Mouse (Mus musculus) neural tube, embryonic 12.5 days (tissue): ENCODE measurements around the gene Perm1. TPM values are rescaled to one million over a fixed set of nuclear protein-coding genes. Genes with fewer than 3 reads are reported as not detected.

ENCODE experiments used
- ATAC-seq: fragments of 200-750 bp; cut with Nextera tagmentation; 2 replicates; pipeline ENCODE4 v1.8.0; 2017; ENCODE audit warnings: low read depth, mild to moderate bottlenecking, moderate TSS enrichment, moderate library complexity; ENCODE audit not compliant: low FRiP score
- H3K27ac ChIP-seq: fragments of 300-500 bp; sonication (generic); 2 replicates; pipeline ENCODE4 v1.5.1; 2016
- H3K27me3 ChIP-seq: fragments of 300-500 bp; sonication (generic); replicated peaks from 2 replicates; pipeline ENCODE4 v1.6.1; 2016; ENCODE audit warnings: mild to moderate bottlenecking
- H3K36me3 ChIP-seq: fragments of 300-500 bp; sonication (generic); 2 replicates; pipeline ENCODE4 v1.6.1; 2016; ENCODE audit warnings: mild to moderate bottlenecking
- H3K4me1 ChIP-seq: fragments of 300-500 bp; sonication (generic); 2 replicates; pipeline ENCODE4 v1.6.1; 2016
- H3K4me2 ChIP-seq: fragments of 300-500 bp; sonication (generic); replicated peaks from 2 replicates; pipeline ENCODE4 v1.6.1; 2016; ENCODE audit warnings: mild to moderate bottlenecking
- H3K4me3 ChIP-seq: fragments of 300-500 bp; sonication (generic); 2 replicates; pipeline ENCODE4 v1.5.1; 2016
- H3K9ac ChIP-seq: fragments of 300-500 bp; sonication (generic); 2 replicates; pipeline ENCODE4 v1.6.1; 2016; ENCODE audit warnings: mild to moderate bottlenecking
- H3K9me3 ChIP-seq: fragments of 300-500 bp; sonication (generic); 2 replicates; pipeline ENCODE4 v1.6.1; 2016; ENCODE audit warnings: mild to moderate bottlenecking
- WGBS: fragments of 180-500 bp; shearing (Covaris S2); methylation state at CpG from one replicate; pipeline ENCODE4 v1.1.7; 2016; 5-methylcytosine and 5-hydroxymethylcytosine counted together
- polyA plus RNA-seq: library from polyadenylated mRNA; unstranded; fragments of >200 nt; fragmentation: Nextera tagmentation; extraction: Ambion mirVana; gene quantifications from 2 replicates; pipeline ENCODE4 v1.2.1, GENCODE M21; 2016

The Perm1 gene
- polyA plus RNA-seq: 1.7 and 2.0 TPM in 2 replicates

DNA sequence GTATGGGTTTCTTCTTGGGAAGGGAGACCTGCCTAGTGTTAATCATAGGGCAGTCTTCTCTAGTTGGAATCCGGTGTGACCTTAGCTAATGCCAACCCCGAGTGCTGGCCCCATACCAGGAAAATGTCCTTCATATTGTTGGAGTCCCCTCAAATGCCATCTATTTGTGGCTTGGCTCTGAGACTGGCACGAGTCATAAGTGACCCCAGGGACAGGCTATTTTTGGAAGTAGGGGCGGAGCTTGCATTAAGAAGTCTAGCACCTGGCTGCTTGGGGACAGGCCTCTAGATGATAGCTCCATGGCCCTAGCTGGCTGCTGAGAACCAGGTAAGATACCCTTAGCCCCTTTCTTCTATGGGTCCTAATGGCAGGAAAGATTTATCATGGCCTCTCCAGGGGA lies at the start of gene Perm1:
Gene Perm1, plus strand, starts transcription at position 220 of the 400 bp plus-strand sequence.
- Histone ChIP-seq H3K36me3 (peaks cover 9% of the 10 kb centered on the region; the same call in 1 of the 2 replicates), H3K4me1 (no peaks in the 10 kb centered on the region), H3K9ac (no peak within 1 kb of the TSS), H3K9me3 (no peaks in the 10 kb centered on the region), H3K4me3 (no peak within 1 kb of the TSS), H3K4me2 (no peak within 1 kb of the TSS), H3K27me3 (no peaks in the 10 kb centered on the region), H3K27ac (no peak within 1 kb of the TSS)
- 81% methylated on average over 4 of the region's 4 CpGs for WGBS
- ATAC-seq: no peak

DNA sequence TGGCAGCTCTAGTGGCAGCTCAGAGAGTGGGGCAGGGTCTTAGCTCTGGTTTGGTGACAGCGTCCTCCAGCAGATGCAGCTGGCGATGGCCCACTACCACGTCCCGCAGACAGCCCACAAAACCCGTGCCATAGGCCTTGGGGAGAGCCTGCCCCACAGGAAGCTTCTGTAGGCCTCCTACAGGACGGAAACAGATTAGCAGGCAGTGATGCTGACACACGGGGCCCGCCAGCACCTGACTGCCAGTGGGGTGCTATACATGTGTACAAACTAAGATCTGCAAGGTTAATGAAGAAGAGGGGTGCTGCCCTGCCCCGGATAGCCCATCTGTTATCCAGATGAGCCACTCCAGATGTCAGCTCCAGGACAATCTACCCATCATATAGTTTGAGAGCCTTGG lies 49.2 kb upstream of the Perm1 start:
- Histone ChIP-seq H3K9ac (no peak overlapping the region), H3K27ac (no peak overlapping the region), H3K27me3 (no peaks in the 10 kb centered on the region), H3K4me1 (no peaks in the 10 kb centered on the region), H3K4me2 (no peak overlapping the region), H3K4me3 (no peak overlapping the region), H3K36me3 (peaks cover 98% of the 10 kb centered on the region), H3K9me3 (peaks cover 13% of the 10 kb centered on the region)
- no peak for ATAC-seq
- 96% methylated on average over 9 of the region's 9 CpGs for WGBS

DNA sequence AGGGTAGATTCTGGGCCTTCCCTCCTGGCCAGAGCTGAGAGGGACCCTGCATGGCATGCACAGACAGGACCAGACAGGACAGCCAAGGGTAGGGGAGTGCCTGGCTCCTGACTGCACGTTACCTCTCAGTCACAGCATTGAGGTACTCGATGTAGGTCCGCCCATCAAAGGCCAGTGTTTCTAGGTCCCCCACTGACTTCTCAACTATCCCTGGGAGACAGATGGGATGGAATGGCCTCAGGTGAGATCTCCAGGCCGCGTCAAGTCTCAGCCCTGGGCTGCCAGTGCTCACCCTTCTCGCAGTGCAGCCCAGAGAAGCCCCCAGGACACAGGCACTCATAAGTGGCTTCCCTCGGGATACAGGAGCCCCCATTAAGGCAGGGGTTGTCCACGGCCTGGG lies 47.1 kb upstream of the Perm1 start:
- Histone ChIP-seq H3K4me2 (no peak overlapping the region), H3K9ac (no peak overlapping the region), H3K4me3 (no peak overlapping the region), H3K36me3 (peaks cover 100% of the 10 kb centered on the region), H3K9me3 (no peaks in the 10 kb centered on the region), H3K27me3 (no peaks in the 10 kb centered on the region), H3K4me1 (no peaks in the 10 kb centered on the region), H3K27ac (no peak overlapping the region)
- 94% methylated on average over 8 of the region's 8 CpGs for WGBS
- ATAC-seq: no peak

DNA sequence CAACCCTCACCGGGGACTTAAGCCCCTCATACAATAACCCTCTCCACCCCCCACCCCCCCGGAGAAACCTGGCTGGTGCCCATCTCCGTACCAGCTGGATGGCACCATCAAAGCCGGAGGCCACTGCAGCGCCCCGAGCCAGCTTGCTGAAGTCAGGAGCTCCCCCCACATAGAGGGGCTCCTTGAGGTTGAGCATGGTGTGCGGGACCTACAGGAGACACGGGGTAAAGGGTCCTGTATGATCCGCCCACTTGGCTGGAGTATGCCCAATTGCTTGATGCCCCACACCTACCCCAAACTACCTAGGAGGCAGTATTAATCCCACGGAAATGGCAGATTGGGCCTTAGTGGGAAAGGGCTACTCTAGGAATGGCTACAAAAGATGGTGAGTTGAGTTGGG lies 46.5 kb upstream of the Perm1 start:
- Histone ChIP-seq H3K9ac (no peak overlapping the region), H3K4me2 (no peak overlapping the region), H3K27ac (no peak overlapping the region), H3K9me3 (no peaks in the 10 kb centered on the region), H3K4me1 (no peaks in the 10 kb centered on the region), H3K36me3 (peaks cover 100% of the 10 kb centered on the region), H3K27me3 (no peaks in the 10 kb centered on the region), H3K4me3 (no peak overlapping the region)
- 97% methylated on average over 10 of the region's 10 CpGs for WGBS
- ATAC-seq: no peak

DNA sequence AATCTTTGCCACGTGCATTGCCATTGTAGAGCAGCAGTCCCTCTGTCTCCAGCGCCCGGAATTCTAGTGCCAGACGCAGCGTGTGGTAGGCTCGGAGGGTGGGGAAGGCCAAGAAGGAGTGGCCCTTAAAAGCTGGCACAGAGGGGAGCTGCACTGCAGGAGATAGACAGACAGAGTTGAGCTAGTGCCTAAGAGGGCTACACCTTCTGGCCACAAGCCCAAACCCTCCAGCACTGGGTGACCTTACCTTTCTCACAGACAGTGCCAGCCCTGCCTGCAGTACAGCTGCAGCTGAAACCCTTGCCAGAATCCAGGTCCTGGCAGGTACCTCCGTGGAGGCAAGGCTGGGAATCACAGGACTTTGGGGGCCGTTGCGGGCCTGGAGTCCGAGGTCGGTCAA lies 43.8 kb upstream of the Perm1 start:
- Histone ChIP-seq H3K4me3 (no peak overlapping the region), H3K9ac (no peak overlapping the region), H3K36me3 (peaks cover 100% of the 10 kb centered on the region), H3K4me1 (no peaks in the 10 kb centered on the region), H3K27me3 (no peaks in the 10 kb centered on the region), H3K9me3 (no peaks in the 10 kb centered on the region), H3K27ac (no peak overlapping the region), H3K4me2 (no peak overlapping the region)
- ATAC-seq: no peak
- WGBS: 96% methylated on average over 11 of the region's 11 CpGs

DNA sequence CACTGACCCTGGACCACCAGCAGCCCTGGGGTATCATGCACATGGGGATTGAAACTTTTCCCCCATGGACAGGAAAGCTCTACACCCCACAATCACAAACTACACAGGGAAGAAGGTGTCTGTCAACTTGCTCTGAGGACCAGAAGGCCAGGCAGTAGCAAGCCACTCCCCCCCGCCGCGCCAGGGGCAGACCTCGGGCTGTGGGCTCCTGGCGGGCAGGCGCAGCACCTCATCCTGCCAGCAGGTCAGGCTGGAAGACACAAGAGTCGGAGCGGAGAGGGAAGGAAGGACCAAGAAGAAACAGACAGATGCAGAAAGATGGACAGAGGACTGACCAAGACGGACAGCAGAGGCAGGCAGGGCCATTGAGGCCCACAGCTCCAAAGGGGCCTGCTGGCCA lies 38.0 kb upstream of the Perm1 start:
- Histone ChIP-seq H3K27me3 (no peaks in the 10 kb centered on the region), H3K9me3 (no peaks in the 10 kb centered on the region), H3K4me2 (no peak overlapping the region), H3K27ac (no peak overlapping the region), H3K9ac (no peak overlapping the region), H3K4me1 (peaks cover 15% of the 10 kb centered on the region), H3K36me3 (peaks cover 98% of the 10 kb centered on the region), H3K4me3 (no peak overlapping the region)
- WGBS: 96% methylated on average over 9 of the region's 9 CpGs
- no peak for ATAC-seq

DNA sequence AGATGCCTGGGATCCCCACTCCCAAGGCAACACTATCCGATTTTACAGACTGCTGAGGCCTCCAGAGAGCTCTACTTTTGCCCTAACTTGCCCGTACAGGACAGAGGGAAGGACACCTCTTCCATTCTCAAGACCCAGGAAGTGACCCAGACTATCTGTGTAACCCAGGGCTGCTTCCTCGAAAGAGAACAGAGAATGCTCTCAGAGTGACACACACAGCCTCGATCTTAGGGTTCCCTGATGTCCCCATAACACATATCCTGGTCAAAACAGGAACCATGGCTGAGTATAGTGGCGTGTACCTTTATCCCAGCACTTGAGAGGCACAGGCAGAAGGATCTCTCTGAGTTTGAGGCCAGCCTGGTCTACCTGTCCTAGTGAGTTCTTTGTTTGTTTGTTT lies 31.9 kb upstream of the Perm1 start:
- Histone ChIP-seq H3K27ac (no peak overlapping the region), H3K9ac (no peak overlapping the region), H3K36me3 (peaks cover 59% of the 10 kb centered on the region), H3K4me1 (peaks cover 74% of the 10 kb centered on the region), H3K9me3 (no peaks in the 10 kb centered on the region), H3K27me3 (no peaks in the 10 kb centered on the region), H3K4me2 (peak overlapping the region; percentile 70), H3K4me3 (peak overlapping the region; percentile 9)
- 88% methylated on average over 5 of the region's 5 CpGs for WGBS
- ATAC-seq: no peak

DNA sequence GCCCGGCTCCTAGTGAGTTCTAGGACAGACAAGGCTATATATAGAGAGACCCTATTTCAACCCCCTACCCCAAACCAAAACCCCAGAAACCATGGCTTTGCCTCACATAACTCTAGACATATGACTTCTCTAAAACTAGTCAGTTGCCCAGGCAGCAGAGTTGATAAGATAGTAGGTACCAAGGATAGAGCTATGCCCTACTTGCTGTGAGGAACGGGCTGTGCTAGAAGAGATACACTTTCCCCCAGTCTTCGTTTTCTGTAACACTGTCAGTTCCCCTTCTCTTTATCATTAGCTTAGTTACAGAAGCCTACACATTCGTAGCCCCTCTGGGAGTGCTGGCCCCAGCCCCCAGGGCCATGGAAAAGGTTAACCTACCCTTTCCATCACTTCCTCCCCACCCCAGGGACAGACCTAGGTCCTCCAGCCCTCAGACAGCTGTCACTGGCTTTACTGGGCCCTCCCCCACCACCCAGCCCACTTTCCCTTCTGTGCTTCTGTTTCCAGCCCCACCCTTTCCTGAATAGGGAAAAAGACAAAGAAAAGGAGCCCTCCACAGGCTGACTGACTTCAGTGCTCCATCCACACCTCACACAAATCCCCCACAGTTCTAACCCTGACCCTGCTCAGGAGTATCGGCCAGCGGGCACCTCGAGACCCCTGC lies 31.2 kb upstream of the Perm1 start:
- Histone ChIP-seq H3K27ac (no peak overlapping the region), H3K4me3 (peak overlapping the region; percentile 39)
- ATAC-seq: no peak

DNA sequence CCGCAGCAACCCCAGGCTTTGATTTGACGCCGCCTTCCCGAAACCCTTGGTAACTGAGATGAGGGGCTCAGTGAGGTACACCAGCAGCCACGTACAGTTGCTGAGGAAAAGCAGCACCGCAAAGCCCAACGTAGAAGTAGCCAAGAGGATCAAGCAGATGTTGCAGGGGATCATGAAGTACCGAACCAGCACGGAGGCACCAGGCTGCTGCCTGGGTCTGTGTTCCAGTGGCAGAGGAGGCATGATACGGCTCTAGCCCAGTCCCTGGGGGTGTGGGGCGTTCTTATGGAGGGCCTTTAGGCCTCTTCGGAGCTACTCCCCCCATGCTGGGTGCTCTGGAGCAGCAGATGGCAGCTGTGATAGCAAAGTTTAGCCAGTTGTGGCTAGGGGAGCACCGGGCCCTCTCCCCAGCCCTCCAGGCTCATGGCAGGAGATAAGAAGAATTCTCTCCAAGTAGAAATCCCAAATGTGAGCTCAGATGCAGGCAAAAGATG lies 30.2 kb upstream of the Perm1 start:
- ATAC-seq: no peak
- H3K9ac ChIP-seq: peak overlapping the region; percentile 65
- no peaks in the 10 kb centered on the region for H3K27me3 ChIP-seq
- 76% methylated on average over 13 of the region's 13 CpGs for WGBS
- peak overlapping the region; percentile 39 for H3K4me3 ChIP-seq
- no peaks in the 10 kb centered on the region for H3K9me3 ChIP-seq
- H3K27ac ChIP-seq: peak overlapping the region; percentile 92
- peaks cover 46% of the 10 kb centered on the region for H3K36me3 ChIP-seq
- peaks cover 91% of the 10 kb centered on the region for H3K4me1 ChIP-seq
- peak overlapping the region; percentile 70 for H3K4me2 ChIP-seq

More for the DNA sequence above, 31.2 kb upstream of the Perm1 start:
- Histone ChIP-seq H3K4me1 (peaks cover 81% of the 10 kb centered on the region), H3K27me3 (no peaks in the 10 kb centered on the region), H3K4me2 (peak overlapping the region; percentile 70), H3K9ac (peak overlapping the region; percentile 65), H3K9me3 (no peaks in the 10 kb centered on the region), H3K36me3 (peaks cover 52% of the 10 kb centered on the region)
- 89% methylated on average over 7 of the region's 7 CpGs for WGBS

DNA sequence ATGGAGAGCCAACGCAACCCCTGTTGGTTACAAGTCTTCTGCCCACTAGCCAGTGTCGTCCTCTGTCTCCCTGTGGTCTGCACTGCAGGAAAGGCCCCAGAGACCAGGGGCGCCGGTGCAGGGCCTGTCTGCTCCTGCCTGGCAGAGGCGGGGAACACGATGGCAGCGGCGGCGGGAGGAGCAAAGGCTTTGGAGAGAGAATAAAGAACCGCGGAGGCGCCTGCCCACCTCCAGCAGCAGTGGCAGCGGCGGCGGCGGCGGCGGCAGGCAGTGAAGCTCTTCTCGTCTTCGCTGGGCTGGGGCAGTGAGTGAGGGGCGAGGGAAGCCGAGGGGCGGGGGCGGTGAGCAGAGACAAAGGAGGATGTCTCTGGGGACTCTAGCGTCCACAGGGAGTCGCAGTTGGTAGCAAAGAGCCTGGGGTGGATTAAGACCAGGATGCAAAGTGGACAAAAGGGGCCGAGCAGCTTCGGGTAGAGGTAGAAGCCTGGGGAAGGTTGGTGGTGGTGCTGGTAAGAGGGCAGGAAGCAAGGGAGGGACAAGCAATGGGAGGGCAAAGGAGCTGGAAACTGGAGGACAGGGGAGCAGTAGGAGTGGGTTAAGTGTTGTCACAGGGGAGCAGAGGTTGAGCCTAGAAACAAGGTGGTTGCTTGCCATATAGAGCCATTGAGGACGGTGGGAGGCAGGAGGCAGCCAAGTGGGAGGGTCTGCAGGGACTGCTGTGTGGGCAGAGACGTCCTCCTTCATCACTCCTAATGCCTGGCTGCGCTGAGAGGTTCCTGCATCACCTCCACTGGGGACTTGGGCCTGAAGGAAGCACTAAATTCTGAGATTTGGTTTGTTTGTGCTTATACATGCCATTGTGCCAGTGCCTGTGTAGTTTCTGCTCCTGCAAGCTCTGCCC lies 29.5 kb upstream of the Perm1 start:
- peak overlapping the region; percentile 39 for H3K4me3 ChIP-seq
- 6% methylated on average over 31 of the region's 31 CpGs for WGBS
- H3K9ac ChIP-seq: peak overlapping the region; percentile 65
- peak overlapping the region; percentile 92 for H3K27ac ChIP-seq
- peak overlapping the region; percentile 70 for H3K4me2 ChIP-seq
- peaks cover 47% of the 10 kb centered on the region for H3K36me3 ChIP-seq
- no peaks in the 10 kb centered on the region for H3K27me3 ChIP-seq
- H3K4me1 ChIP-seq: peaks cover 98% of the 10 kb centered on the region
- H3K9me3 ChIP-seq: no peaks in the 10 kb centered on the region
- ATAC-seq: peak; percentile 39

DNA sequence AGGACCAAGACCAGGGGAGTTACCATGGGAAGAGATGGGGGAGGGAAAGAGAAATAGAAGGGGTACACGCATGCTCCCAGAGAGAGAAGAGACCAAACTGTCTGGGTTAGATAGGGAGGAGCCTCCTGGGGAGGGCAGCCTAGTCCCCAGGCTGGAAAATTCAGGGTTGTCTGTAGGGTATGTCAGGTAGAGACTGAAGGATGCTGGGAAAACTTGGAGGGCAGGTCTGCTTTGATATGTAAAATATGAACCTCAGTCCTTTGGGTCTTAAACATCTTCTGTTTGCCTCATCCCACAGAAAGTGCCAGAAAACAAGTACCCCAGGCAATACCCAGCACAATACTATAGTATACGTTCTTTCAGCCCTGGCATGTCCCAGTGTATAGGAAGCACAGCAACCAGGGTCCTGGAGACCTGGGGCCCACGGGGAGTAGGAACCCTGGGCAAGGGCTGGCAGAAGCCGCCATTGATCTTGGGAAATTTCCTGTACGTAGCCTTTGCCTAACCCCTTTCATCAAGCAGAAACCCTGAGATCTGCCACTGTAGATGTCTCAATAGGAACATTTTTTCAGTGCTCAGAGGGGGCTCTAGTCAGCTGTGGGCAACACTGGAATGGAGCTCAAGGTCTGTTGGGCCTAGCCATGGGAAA lies 27.4 kb upstream of the Perm1 start:
- H3K4me2 ChIP-seq: peak overlapping the region; percentile 47
- H3K27ac ChIP-seq: peak overlapping the region; percentile 75
- H3K4me3 ChIP-seq: no peak overlapping the region
- H3K36me3 ChIP-seq: peaks cover 50% of the 10 kb centered on the region
- peak overlapping the region; percentile 2; the same call in 1 of the 2 replicates for H3K9ac ChIP-seq
- peaks cover 98% of the 10 kb centered on the region for H3K4me1 ChIP-seq
- no peaks in the 10 kb centered on the region for H3K9me3 ChIP-seq
- 38% methylated on average over 5 of the region's 5 CpGs for WGBS
- ATAC-seq: 0 out of 2 replicates have a peak, but pooled peaks have one; percentile 2
- H3K27me3 ChIP-seq: no peaks in the 10 kb centered on the region

DNA sequence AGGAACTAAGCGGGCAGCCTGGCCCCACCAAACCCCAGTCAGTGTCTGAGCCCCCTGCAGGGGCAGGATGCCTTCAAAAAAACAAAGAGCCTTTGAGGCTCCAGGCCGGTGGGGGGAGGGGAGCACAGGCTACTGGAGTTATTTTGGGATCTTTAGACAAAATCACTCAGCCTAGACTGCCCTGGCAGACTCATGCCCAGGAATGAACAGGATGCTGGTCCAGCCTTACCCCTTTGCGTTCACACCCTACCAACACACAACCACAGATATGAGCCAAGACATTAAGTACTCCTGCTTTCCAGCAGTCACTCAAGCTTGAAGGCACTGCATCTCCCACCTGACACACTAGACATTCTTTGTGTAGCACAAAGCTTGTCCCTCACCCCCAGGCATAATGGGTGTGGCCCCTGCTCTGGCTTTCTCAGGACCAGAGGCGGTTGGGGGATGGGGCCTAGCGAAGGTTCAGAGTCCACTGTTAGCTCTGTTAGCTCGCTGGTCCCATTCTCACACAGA lies 26.8 kb upstream of the Perm1 start:
- ATAC-seq: peak; percentile 64
- 5% methylated on average over 6 of the region's 6 CpGs for whole genome bisulfite sequencing
- no peaks in the 10 kb centered on the region for H3K9me3 ChIP-seq
- H3K27ac ChIP-seq: peak overlapping the region; percentile 75
- peak overlapping the region; percentile 47 for H3K4me2 ChIP-seq
- peak overlapping the region; percentile 2; the same call in 1 of the 2 replicates for H3K9ac ChIP-seq
- peaks cover 98% of the 10 kb centered on the region for H3K4me1 ChIP-seq
- no peak overlapping the region for H3K4me3 ChIP-seq
- peaks cover 51% of the 10 kb centered on the region for H3K36me3 ChIP-seq
- no peaks in the 10 kb centered on the region for H3K27me3 ChIP-seq
